Mouse (Mus musculus) liver, postnatal 0 days (tissue): ENCODE measurements around the gene Efcab3.

Source experiments
- CTCF ChIP-seq: sonication (generic); IDR thresholded peaks from 2 replicates; pipeline ENCODE4 v1.5.1; 2016; ENCODE audit warnings: antibody characterized with exemption, low read depth
- EP300 ChIP-seq: IDR thresholded peaks from 2 replicates; pipeline ENCODE4 v1.6.1; 2016; ENCODE audit warnings: antibody characterized with exemption, low read depth, mild to moderate bottlenecking

DNA sequence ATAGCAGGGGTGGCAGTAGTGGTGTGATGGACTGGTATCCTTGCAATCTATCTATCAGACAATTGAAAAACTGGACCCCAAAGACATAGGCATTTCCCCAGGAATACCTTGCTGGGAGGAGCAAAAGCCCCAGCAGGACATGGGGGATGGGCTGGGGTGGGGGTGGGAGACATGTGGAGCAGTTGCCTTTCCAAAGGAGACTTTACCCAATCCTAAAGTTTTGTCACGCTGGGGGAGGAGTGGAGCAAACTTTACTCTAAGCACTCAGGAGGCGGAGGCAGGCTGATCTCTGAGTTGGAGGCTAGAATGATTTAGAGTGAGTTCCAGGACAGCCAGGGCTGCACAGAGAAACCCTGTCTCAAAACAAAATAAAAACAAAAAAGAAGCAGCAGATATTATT is 98.0 kb downstream of the Efcab3 start:
- no peak for TF ChIP-seq CTCF
- no peak for TF ChIP-seq EP300
